Mouse (Mus musculus) intestine, embryonic 14.5 days (tissue): ENCODE results near the gene Mctp2. TPM values are rescaled to one million over a fixed set of nuclear protein-coding genes. Genes with fewer than 3 reads are reported as not detected.

Experiments used
- ATAC-seq: fragments of 200-750 bp; cut with Nextera tagmentation; replicated peaks from 2 replicates; pipeline ENCODE4 v1.8.0; 2017; ENCODE audit warnings: low read depth, moderate number of reproducible peaks, moderate TSS enrichment, moderate library complexity; ENCODE audit not compliant: low FRiP score, low TSS enrichment
- DNase-seq: peaks from one replicate; pipeline ENCODE4 v3.0.0-alpha.2; 2018; ENCODE audit warnings: low spot score
- H3K27ac ChIP-seq: fragments of 300-500 bp; sonication (generic); 2 replicates; pipeline ENCODE4 v1.5.1; 2014; ENCODE audit warnings: low read depth, mild to moderate bottlenecking, control low read depth
- H3K27me3 ChIP-seq: fragments of 300-500 bp; sonication (generic); replicated peaks from 2 replicates; pipeline ENCODE4 v1.6.1; 2014; ENCODE audit warnings: low read length, control low read depth; ENCODE audit not compliant: control insufficient read depth, insufficient read depth
- H3K36me3 ChIP-seq: fragments of 300-500 bp; sonication (generic); 2 replicates; pipeline ENCODE4 v1.6.1; 2014; ENCODE audit warnings: low read length, control low read depth; ENCODE audit not compliant: control insufficient read depth, insufficient read depth
- H3K4me1 ChIP-seq: fragments of 300-500 bp; sonication (generic); replicated peaks from 2 replicates; pipeline ENCODE4 v1.6.1; 2014; ENCODE audit warnings: low read length, control low read depth, mixed read lengths; ENCODE audit not compliant: control insufficient read depth, insufficient read depth
- H3K4me2 ChIP-seq: fragments of 300-500 bp; sonication (generic); 2 replicates; pipeline ENCODE4 v1.6.1; 2014; ENCODE audit warnings: low read length
- H3K4me3 ChIP-seq: fragments of 300-500 bp; sonication (generic); 2 replicates; pipeline ENCODE4 v1.5.1; 2014; ENCODE audit warnings: low read depth, low read length, control low read depth, mixed read lengths
- H3K9ac ChIP-seq: fragments of 300-500 bp; sonication (generic); 2 replicates; pipeline ENCODE4 v1.6.1; 2014; ENCODE audit warnings: mild to moderate bottlenecking, low read length
- H3K9me3 ChIP-seq: fragments of 300-500 bp; sonication (generic); 2 replicates; pipeline ENCODE4 v1.6.1; 2016; ENCODE audit warnings: low read length, control low read depth; ENCODE audit not compliant: control insufficient read depth
- WGBS: fragments of 180-500 bp; shearing (Covaris S2); extraction: QIAGEN DNeasy Blood & Tissue Kit; methylation state at CpG from one replicate; pipeline ENCODE4 v1.1.7; 2014; 5-methylcytosine and 5-hydroxymethylcytosine counted together
- polyA plus RNA-seq: library from polyadenylated mRNA; unstranded; fragments of >200 nt; fragmentation: Nextera tagmentation; extraction: Ambion mirVana; gene quantifications from 2 replicates; pipeline ENCODE4 v1.2.1, GENCODE M21; 2014

Gene Mctp2
- polyA plus RNA-seq, 1 experiment from 2014 or later: 2.4 TPM

- H3K9me3 ChIP-seq: no peaks in the 10 kb centered on the region
- no peaks in the 10 kb centered on the region for H3K4me1 ChIP-seq
- H3K4me3 ChIP-seq: no peak overlapping the region
- no peak overlapping the region for H3K4me2 ChIP-seq
- 82% methylated on average over 13 of the region's 13 CpGs for WGBS
- H3K9ac ChIP-seq: no peak overlapping the region
- DNase-seq (no peak), ATAC-seq (no peak)
- no peaks in the 10 kb centered on the region for H3K36me3 ChIP-seq
- H3K27me3 ChIP-seq: no peaks in the 10 kb centered on the region
- no peak overlapping the region for H3K27ac ChIP-seq
These were observed 234.8 kb downstream of the Mctp2 start for GRCm38 (mm10) chr7:72071418-72072184.

GRCm38 (mm10) chr7:72068454-72068853, 238.0 kb downstream of the Mctp2 start:
- H3K4me1 ChIP-seq: no peaks in the 10 kb centered on the region
- H3K9me3 ChIP-seq: no peaks in the 10 kb centered on the region
- no peaks in the 10 kb centered on the region for H3K27me3 ChIP-seq
- WGBS: 81% methylated on average over 2 of the region's 2 CpGs
- no peak overlapping the region for H3K4me3 ChIP-seq
- H3K27ac ChIP-seq: no peak overlapping the region
- no peak overlapping the region for H3K4me2 ChIP-seq
- DNase-seq (no peak), ATAC-seq (no peak)
- no peak overlapping the region for H3K9ac ChIP-seq
- no peaks in the 10 kb centered on the region for H3K36me3 ChIP-seq

- no peak overlapping the region for H3K9ac ChIP-seq
- H3K4me2 ChIP-seq: no peak overlapping the region
- no peaks in the 10 kb centered on the region for H3K4me1 ChIP-seq
- H3K9me3 ChIP-seq: no peaks in the 10 kb centered on the region
- H3K27me3 ChIP-seq: no peaks in the 10 kb centered on the region
- WGBS: 89% methylated on average over 2 of the region's 2 CpGs
- H3K4me3 ChIP-seq: no peak overlapping the region
- ATAC-seq (no peak), DNase-seq (no peak)
- no peaks in the 10 kb centered on the region for H3K36me3 ChIP-seq
- H3K27ac ChIP-seq: no peak overlapping the region
These were observed 240.1 kb downstream of the Mctp2 start for GRCm38 (mm10) chr7:72066352-72066751.

DNA sequence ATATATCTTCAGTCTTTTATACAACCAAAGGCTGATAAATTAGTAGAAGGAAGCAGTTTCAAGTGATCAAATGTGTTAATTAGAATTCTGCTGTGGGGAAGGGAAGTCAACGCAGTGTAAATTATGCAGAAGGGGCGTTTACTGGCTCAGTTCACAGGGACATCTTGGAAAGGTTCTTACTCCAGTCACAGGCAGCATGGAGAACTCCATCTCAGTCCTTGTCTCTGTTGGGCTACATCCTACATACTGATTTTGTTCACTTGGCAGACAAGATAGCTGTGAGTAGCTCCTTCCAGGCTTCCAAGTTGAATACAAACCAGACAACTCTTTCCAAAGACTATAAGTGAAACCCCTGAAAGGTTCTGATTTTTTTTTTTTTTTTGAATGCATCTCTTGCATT, 254.6 kb downstream of the Mctp2 start:
- ATAC-seq (no peak), DNase-seq (no peak)
- no peak overlapping the region for H3K4me2 ChIP-seq
- 67% methylated on average over 2 of the region's 2 CpGs for WGBS
- H3K27me3 ChIP-seq: no peaks in the 10 kb centered on the region
- no peak overlapping the region for H3K4me3 ChIP-seq
- H3K27ac ChIP-seq: no peak overlapping the region
- H3K4me1 ChIP-seq: peaks cover 6% of the 10 kb centered on the region
- H3K9ac ChIP-seq: no peak overlapping the region
- H3K9me3 ChIP-seq: no peaks in the 10 kb centered on the region
- H3K36me3 ChIP-seq: no peaks in the 10 kb centered on the region

- WGBS: 35% methylated on average over 20 of the region's 20 CpGs
- no peak for ATAC-seq
- no peaks in the 10 kb centered on the region for H3K36me3 ChIP-seq
- H3K4me1 ChIP-seq: peaks cover 6% of the 10 kb centered on the region
- no peak for DNase-seq
- H3K4me2 ChIP-seq: peak overlapping the region; percentile 33
- H3K27me3 ChIP-seq: no peaks in the 10 kb centered on the region
- no peak overlapping the region for H3K9ac ChIP-seq
- no peaks in the 10 kb centered on the region for H3K9me3 ChIP-seq
- 0 out of 2 replicates have a peak overlapping the region, but pooled peaks have one; percentile 51 for H3K27ac ChIP-seq
- no peak overlapping the region for H3K4me3 ChIP-seq
These were observed 258.5 kb downstream of the Mctp2 start for GRCm38 (mm10) chr7:72047588-72048585.
